Mouse (Mus musculus): ENCODE data around the gene Prr5.

The Prr5 gene

GRCm38 (mm10) chr15:84657384-84658064 is 11.9 kb upstream of the Prr5 start:
- DNase-seq (ENCODE audit: low read depth): no peak

- DNase-seq (ENCODE audit: low read depth): no peak
Observed at GRCm38 (mm10) chr15:84658655-84659054, 10.8 kb upstream of the Prr5 start.

- DNase-seq (ENCODE audit: low read depth): no peak
Observed at GRCm38 (mm10) chr15:84659856-84660255, 9.6 kb upstream of the Prr5 start.

- no peak for DNase-seq (ENCODE audit: low read depth)
Observed at GRCm38 (mm10) chr15:84661274-84661673, 8.1 kb upstream of the Prr5 start.

- peak; percentile 62 for DNase-seq (ENCODE audit: low read depth)
Observed at GRCm38 (mm10) chr15:84662952-84663684, 6.3 kb upstream of the Prr5 start.

- no peak for DNase-seq (ENCODE audit: low read depth)
Observed at GRCm38 (mm10) chr15:84663685-84664060, 5.7 kb upstream of the Prr5 start.

- no peak for DNase-seq (ENCODE audit: low read depth)
Observed at GRCm38 (mm10) chr15:84664542-84665460, 4.6 kb upstream of the Prr5 start.

- DNase-seq (ENCODE audit: low read depth): no peak
Observed at GRCm38 (mm10) chr15:84665662-84666061, 3.8 kb upstream of the Prr5 start.

GRCm38 (mm10) chr15:84666065-84666464 is 3.4 kb upstream of the Prr5 start:
- no peak for DNase-seq (ENCODE audit: low read depth)

- DNase-seq (ENCODE audit: low read depth): no peak
Observed at GRCm38 (mm10) chr15:84667601-84668000, 1.8 kb upstream of the Prr5 start.

GRCm38 (mm10) chr15:84669771-84670656 is 594 bp downstream of the Prr5 start:
- DNase-seq (ENCODE audit: low read depth): no peak

- DNase-seq (ENCODE audit: low read depth): no peak
Observed at GRCm38 (mm10) chr15:84670657-84671055, 1.2 kb downstream of the Prr5 start.

- DNase-seq (ENCODE audit: low read depth): peak; percentile 30
Observed at GRCm38 (mm10) chr15:84671401-84672307, 2.2 kb downstream of the Prr5 start.

- DNase-seq (ENCODE audit: low read depth): no peak
Observed at GRCm38 (mm10) chr15:84672308-84672615, 2.8 kb downstream of the Prr5 start.

- no peak for DNase-seq (ENCODE audit: low read depth)
Observed at GRCm38 (mm10) chr15:84672616-84673015, 3.2 kb downstream of the Prr5 start.

GRCm38 (mm10) chr15:84674329-84675067 is 5.1 kb downstream of the Prr5 start:
- DNase-seq (ENCODE audit: low read depth): no peak

- DNase-seq (ENCODE audit: low read depth): no peak
Observed at GRCm38 (mm10) chr15:84675317-84675716, 5.9 kb downstream of the Prr5 start.

- DNase-seq (ENCODE audit: low read depth): no peak
Observed at GRCm38 (mm10) chr15:84677943-84678342, 8.5 kb downstream of the Prr5 start.

- DNase-seq (ENCODE audit: low read depth): no peak
Observed at GRCm38 (mm10) chr15:84679090-84679489, 9.7 kb downstream of the Prr5 start.

- no peak for DNase-seq (ENCODE audit: low read depth)
Observed at GRCm38 (mm10) chr15:84679794-84680193, 10.4 kb downstream of the Prr5 start.

All from naive thymus-derived CD4-positive, alpha-beta T cell, adult 2 months (primary cell).